Mouse (Mus musculus) thymus, postnatal 36 days (tissue): ENCODE results near the gene Polrmt.
"Not testable (repeated sequence)": the region's sequence is repeated elsewhere in the genome, so short reads cannot be mapped to it uniquely, and the experiment has no call there.

Experiments used
- DNase-seq, 2 experiments: peaks; one replicate each; pipeline ENCODE4 v3.0.0; 2022; ENCODE audit warnings: mixed read lengths in 2 of 2

Gene Polrmt

DNA sequence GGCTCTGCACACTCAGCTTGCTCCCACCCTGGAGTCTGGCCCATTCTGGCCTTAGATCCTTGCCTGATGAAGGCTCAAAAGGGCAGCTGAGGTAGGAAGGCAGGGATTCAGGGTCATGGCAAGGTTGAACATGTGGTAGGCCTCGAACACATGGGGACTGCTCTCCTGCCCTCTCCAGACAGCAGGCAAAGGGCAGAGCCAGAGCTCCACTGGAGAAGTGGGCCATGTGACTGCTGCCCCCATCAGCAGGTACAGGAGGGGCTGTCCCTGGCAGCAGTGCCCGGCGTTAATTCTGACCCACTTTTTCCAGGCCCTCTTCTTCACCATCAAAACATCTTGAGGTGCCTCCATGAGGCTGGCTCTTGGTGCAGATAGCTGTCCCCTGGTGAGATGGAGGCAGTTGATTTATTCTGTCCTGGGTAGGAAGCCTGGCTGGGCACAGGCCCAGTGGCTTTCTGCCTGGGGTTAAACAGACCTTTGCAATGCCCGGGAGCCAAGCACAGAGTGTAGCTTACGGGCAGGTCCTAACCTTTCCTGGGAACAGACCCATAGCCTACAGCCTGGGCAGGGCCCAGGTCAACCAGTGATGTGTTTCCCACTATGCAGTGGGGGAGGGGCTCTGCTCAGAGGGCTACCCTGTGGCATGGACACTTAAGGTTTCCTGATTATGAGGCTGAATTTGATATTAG lies 39.8 kb downstream of the Polrmt start:
- peak in 1 of 2 experiments; percentile 5 for DNase-seq

DNA sequence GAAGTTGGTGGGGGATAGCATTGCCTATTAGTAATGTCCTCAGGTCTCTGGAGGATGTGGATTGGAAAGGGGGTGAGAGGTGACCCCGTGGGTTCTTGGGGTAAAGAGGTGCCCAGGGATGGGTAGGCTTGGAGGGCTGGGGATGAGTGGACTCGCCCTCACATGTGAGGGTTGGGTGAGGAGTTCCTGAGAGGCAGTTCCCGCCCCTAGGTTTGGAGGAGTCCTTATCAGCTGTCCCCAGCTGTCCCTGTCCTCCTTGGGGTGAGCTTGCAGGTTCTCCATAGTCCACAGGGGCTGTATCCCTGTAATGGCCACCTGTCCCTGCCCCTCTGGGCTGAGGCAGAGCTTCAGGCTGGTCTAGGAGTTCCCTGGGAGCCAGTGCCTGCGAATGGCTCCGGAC lies 40.4 kb downstream of the Polrmt start:
- peak in 1 of 2 experiments; percentile 11 for DNase-seq

DNA sequence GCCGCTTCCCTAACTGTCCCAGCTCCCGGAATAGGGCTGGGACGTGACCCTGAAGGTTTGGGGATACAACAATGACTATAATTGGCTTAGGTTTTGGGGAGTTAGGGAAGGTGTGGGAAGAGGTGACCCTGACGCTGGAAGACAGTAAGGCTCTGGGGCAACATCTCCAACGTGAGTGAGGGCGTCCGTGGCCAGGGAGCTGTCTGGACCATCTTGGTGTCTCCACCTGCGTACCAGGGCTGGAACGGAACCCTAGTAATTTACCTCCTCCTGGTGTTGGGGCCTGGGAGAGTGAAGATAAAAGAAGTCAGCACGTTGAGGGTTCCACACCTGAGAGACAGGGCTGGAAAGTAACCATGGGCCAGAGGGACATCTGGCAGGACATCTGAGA lies 41.4 kb downstream of the Polrmt start:
- peak in 1 of 2 experiments; percentile 17 for DNase-seq

GRCm38 (mm10) chr10:79704065-79704969 lies 42.1 kb downstream of the Polrmt start, which contains the start of gene Bsg:
Gene Bsg, plus strand, starts transcription at chr10:79704491.
- peak; percentile 96 to 99 for DNase-seq

- peak in 1 of 2 experiments; percentile 15 for DNase-seq
These were observed 42.8 kb downstream of the Polrmt start for GRCm38 (mm10) chr10:79703541-79703940.

GRCm38 (mm10) chr10:79702970-79703369 lies 43.4 kb downstream of the Polrmt start:
- DNase-seq = not testable (repeated sequence)

- DNase-seq = no peak
These were observed 44.8 kb downstream of the Polrmt start for GRCm38 (mm10) chr10:79701443-79702129.

- no peak for DNase-seq
These were observed 45.7 kb downstream of the Polrmt start for GRCm38 (mm10) chr10:79700676-79701075.

GRCm38 (mm10) chr10:79698459-79698858 lies 47.9 kb downstream of the Polrmt start:
- no peak for DNase-seq

DNA sequence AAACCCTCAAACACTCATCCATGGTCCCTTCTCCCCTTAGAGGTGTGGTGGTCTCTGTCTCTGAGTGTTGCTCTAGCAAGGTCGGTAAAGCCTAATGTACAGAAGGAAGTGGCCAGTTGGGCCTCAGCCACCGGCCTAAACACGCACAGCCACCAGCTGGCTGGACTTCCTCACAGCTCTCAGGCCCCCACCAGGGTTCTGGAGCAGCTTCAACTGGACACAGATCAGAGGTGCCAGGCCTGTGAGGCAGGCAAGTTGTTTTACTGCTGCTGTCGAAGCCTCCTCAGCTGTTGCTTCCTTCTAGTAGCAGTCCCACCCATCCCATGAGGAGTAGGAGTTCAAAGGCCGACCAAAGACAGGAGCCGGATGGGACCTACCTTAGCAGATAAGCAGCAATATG lies 48.5 kb downstream of the Polrmt start:
- no peak for DNase-seq

- DNase-seq = no peak
These were observed 50.2 kb downstream of the Polrmt start for GRCm38 (mm10) chr10:79696129-79696651.

- DNase-seq = peak; percentile 72 to 74
These were observed 50.9 kb downstream of the Polrmt start for GRCm38 (mm10) chr10:79695231-79696128.

GRCm38 (mm10) chr10:79694379-79694655 lies 52.1 kb downstream of the Polrmt start:
- DNase-seq = no peak

DNA sequence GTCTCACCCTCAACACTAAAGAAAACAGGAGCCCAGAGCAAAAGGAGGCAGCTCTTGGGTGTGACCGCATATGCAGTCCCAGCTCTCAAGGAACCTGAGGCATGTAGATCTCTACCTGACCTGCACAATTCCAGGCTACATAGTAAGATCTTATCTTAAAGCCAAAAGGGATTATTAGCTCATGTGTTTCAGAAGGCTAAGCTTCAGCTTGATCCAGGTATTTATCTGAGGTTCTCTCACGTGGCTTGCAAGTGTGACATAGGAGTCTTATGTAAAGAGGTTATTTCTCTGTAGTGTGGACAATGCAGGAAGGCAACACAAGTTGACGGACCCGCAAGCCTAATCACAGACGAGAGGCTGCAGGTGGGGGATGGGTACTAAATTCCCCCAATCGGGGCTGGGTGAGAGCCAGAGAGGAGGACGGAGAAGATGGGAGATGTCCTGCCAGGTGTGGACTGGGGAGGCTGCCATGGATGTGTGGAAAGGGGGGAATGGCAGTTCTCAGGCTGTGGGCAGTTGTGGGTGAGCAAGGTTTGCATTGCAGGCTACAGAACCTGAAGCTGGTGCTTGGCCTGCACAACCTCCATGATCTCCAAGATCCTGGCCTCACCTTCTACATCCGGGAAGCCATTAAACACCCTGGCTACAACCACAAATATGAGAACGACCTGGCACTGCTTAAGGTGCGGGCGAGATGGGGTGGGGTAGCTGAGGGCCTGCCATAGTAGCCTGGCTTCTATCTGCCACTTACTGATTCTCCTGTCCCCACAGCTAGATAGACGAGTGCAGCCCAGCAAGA lies 52.6 kb downstream of the Polrmt start:
- no peak for DNase-seq

- DNase-seq = no peak
These were observed 54.3 kb downstream of the Polrmt start for GRCm38 (mm10) chr10:79691986-79692548.

GRCm38 (mm10) chr10:79689178-79689577 lies 57.2 kb downstream of the Polrmt start:
- DNase-seq = no peak

GRCm38 (mm10) chr10:79688720-79689119 lies 57.7 kb downstream of the Polrmt start, which contains the start of gene Gzmm:
Gene Gzmm, plus strand, starts transcription at chr10:79689020.
- no peak for DNase-seq

DNA sequence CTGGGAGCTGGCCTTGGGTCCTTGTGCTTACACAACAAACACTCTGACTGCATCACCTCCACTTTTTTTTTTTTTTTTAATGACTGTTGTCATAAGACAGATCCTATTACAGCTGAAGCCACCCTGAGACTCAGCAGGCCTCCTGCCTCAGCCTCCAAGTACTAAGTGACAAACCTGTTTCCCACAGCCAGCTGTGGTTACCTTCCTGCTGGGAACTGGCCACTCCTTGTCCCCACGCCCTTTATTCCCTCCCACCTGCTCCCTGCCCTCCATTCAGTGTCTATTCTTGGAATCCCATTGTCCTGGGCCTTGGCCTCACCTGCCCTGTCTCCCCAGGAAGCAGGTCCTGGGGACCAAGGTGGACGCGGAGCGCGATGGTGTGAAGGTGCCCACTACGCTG lies 58.9 kb downstream of the Polrmt start:
- no peak for DNase-seq

- no peak for DNase-seq
These were observed 59.7 kb downstream of the Polrmt start for GRCm38 (mm10) chr10:79686691-79687090.

DNA sequence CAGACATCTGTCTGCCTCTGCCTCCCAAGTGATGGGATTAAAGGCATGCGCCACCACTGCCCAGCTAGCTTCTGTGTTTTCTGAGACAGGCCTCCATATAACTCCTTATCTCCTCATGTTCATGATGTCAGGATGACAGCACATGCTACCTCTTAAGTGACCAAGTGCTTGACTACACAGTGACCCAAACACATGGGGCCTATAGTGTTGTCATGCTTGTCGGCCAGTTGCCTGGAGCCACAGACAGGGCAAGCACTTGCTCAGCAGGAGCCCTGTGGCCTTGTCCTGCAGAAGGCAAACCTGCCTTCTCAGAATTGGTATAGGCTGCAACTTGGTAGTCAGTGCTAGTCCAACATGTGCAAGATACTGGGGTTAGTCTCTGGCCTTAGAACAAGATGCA lies 60.2 kb downstream of the Polrmt start:
- DNase-seq = no peak
